Mouse (Mus musculus) gastrocnemius, postnatal 10 days (tissue): Measurements from ENCODE around the gene Scml4. TPM values are rescaled to one million over a fixed set of nuclear protein-coding genes. Genes with fewer than 3 reads are reported as not detected.

ENCODE experiments used
- DNase-seq: peaks from one replicate; pipeline ENCODE4 v3.0.0; 2021; ENCODE audit warnings: mixed read lengths
- long read RNA-seq, 2 experiments: library from polyadenylated mRNA; stranded (forward); transcript quantifications; one replicate each; pipeline ENCODE4 v2.0.0; 2021
- total RNA-seq, 2 experiments: library from RNA; stranded (reverse); gene quantifications; 2 replicates each; pipeline ENCODE4 v1.2.3; 2021

Gene Scml4
- total RNA-seq: 1 to 10 TPM; 3.3 to 3.8 TPM
- long read RNA-seq, experiment 1, full-length matches to known transcripts: 3 of 4 reads
- long read RNA-seq, experiment 1, partial matches to known transcripts: 1 of 4 reads
- long read RNA-seq, experiment 1, other reads (novel, unspliced or antisense): 0 of 4 reads
- long read RNA-seq, experiment 2, full-length matches to known transcripts: 2 of 2 reads
- long read RNA-seq, experiment 2, partial matches to known transcripts: 0 of 2 reads
- long read RNA-seq, experiment 2, other reads (novel, unspliced or antisense): 0 of 2 reads

DNA sequence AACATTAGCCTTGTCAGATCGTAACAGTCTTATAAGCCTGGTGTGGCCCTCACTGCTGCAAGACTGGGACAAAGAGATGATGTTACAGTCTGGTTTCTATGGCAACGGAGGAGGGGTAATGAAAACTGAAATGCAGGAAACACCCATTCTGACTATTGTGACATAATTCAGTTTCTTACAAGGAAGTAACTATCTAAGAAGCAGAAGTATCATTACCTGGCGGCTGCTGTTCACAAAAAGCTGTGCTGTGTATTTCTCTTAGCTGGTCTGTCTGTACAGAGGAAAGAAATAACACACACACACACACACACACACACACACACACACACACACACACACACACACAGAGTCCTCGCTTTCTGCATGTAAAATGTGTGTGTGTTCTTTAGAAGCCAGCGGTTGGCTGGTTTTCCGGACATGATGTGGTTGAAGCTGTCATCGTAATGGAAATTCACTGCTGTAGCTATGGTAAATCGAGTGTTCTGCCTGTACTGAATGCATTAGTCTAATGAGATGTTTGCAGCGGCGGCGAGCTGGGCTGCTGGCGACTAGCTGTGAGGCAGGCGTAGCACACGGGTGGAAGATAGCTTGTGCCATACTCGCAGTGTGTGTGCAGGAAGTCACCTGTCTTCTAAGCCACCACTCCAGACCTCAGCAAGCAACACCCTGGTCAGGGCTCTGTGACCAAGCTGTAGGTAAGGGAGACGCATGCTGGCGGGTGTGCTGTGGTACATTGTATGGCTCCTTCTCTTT lies at the start of gene Scml4:
Scml4 (plus strand) TSS at position 212 of the 753 bp plus-strand sequence.
- DNase-seq: no peak

- no peak for DNase-seq
Measured at GRCm38 (mm10) chr10:42825923-42826322, 34.2 kb upstream of the Scml4 start.

DNA sequence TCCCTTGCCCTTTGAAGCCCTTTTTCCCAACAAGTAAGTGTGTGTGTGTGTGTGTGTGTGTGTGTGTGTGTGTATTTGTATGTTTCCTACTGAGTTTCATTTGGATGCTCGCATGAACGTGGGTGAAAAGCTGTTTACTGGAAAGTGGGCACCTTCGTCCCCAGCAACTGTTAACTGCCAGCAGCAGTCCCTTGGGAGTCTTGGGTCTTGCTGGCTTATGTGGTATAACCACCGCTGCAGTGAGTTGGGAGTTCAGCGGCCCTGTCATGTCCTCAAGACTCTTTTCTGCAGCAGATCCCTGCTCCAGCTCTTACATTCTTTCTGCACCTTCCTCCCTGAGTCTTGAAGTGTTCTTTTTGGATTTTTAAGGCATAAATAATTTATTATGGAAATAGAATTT lies 33.0 kb upstream of the Scml4 start:
- no peak for DNase-seq

- no peak for DNase-seq
Measured at GRCm38 (mm10) chr10:42830007-42830406, 30.2 kb upstream of the Scml4 start.

- no peak for DNase-seq
Measured at GRCm38 (mm10) chr10:42830409-42830808, 29.8 kb upstream of the Scml4 start.

DNA sequence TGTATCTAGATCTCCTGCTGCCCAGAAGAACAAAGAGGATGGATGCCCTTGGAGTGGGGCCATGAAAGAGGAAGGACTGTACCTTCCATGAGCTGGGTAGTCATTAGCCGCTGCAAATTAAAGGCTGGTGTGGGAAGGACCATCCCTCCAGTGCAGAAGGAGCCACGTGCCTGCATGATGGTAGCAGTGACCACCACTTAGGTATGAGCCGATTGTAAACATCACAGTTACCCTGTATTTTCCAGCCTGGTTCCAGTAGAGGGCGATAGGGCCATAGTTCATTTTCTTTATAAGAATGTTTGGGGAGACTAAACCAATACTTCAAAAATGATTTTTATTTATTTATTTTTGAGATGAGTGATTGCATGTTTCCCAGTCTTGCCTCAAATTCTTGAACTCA lies 27.5 kb upstream of the Scml4 start:
- DNase-seq: no peak

DNA sequence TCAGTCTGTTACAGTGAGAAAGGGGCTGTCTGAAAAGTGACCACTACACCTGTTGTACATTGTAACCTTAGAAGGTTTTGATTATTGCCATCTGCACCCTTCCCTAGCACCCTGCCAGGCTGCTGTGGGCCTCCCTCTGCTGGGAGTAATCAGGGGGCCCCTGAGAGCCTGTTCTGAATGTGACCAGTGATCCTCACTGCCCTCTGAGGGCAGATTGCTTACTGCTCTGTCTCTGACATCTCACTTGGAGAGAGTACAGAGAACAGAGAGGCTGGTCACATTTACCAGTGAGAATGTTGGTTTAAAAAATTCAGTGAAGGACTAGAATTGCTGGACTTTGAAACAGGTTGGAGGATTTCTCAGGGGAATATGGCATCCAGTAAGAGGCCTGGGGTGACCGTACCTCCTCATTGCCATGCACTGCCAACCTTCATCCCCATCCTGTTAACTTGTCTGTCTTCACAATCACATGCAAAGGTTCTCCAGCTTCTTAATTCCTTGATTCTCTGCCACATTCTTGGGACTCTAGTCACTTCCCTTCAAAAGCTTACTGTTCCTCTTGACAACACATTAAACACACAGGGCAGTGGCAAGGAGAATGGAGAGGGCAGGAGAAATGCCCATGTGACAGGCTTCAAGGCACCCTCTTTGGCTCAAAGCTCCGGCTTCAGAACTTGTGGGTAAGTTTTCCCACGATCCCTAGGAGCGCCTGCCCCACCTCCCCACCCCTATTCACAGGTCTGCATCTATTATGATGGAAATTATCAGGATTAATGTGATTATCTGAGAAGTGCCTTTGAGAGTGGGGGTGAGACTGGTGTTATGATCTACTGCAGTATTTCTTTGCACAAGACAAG lies 26.1 kb upstream of the Scml4 start:
- no peak for DNase-seq

DNA sequence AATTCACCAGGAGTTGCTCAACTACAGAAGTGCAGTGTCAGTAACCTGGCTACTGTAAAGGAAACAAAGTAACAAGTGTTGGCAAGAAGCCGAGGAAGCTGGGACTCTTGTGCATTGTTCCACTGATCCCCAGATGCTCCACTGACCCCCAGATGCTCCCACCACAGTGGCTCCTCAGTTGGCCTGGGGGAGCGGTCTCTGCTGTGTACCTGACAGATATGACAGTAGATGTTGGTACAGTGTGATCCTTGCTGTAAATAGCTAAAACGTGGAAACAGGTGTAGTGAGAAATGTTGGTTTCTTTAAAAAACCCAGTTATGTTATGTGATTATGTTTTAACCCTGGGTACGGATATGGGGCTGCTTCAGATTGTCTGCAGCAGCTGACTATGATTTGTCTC lies 22.1 kb upstream of the Scml4 start:
- DNase-seq: no peak

- DNase-seq: no peak
Measured at GRCm38 (mm10) chr10:42838736-42839135, 21.4 kb upstream of the Scml4 start.

DNA sequence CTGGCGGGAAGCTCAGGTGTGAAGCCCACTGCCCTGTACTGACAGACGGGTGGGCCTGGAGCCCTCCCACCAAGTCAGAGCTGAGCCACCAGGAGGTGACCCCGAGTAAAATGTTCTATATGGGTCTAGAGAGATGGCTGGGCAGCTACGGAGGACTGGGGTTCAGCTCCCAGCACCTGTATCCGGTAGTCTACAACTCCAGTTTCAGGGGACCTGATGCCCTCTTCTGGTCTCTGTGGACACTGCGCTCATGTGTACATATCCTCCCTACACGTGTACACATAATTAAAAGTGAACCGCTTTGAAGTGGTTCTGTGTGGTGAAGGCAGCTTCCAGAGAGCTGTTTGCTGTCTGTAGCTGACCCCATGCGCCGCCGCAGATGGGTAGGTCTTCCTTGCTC lies 20.1 kb upstream of the Scml4 start:
- no peak for DNase-seq

- DNase-seq: peak; percentile 26
Measured at GRCm38 (mm10) chr10:42841531-42842195, 18.5 kb upstream of the Scml4 start.

DNA sequence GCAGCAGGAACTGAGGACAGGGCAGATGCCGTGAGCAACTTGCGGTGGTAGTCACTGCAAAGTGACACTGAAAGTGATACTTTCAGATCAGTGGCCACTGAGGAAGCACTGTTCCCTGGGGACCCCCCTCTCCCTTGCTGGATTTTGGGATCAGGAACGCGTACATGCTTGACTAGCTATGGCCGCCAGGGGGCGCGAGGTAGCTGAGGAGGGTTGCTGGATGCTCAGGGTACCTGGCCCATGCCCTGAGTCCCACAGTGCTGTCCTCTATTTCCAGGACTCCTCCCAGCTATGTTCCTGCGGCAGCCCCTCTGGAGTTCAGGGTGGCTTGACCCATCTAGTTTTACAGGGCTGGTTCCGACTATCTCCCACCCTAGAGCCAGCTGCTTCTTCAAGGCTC lies 17.8 kb upstream of the Scml4 start:
- peak; percentile 92 for DNase-seq

- DNase-seq: no peak
Measured at GRCm38 (mm10) chr10:42843416-42843815, 16.8 kb upstream of the Scml4 start.

- no peak for DNase-seq
Measured at GRCm38 (mm10) chr10:42845480-42845879, 14.7 kb upstream of the Scml4 start.

DNA sequence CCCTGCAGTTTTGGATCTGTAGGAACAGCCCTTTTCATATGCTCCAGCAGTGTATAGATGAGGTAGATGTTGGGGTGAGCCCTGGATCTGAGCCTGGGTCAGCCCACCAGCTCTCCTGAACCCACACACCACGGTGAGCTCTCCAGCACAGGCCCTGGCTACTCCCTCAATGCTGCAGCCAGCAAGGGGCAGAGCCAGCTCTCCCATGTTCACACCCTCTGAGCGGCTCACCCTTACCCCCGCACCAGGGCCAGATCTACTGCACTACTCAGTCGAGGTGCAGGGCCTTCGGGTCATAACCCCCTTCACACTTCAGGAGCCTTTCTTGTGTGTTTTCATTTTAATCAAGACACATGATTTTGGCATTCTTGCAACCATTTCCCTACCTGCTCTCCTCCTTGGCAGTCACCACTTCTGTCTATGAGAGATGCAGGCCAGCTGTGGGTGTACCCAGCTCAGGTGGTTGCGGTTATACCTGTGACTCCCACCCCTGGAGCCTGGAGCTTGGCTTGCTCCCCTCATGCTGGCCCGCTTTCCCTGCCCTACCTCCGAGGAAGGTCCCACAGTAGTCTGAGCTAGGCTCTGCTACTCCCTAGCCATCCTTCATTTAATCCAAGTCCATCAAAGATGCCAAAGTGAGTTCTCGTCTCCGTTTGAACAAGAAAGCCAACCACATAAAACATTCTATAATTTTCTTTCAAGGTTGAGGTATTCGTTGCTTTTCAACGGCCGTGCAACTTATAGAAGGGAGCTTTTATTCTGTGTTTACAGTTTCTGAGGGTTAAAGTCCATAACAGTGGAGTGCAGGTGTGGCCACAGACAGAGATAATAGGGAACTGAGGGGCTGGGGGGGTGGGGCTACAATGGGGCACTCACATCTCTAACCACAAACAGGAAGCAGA lies 11.7 kb upstream of the Scml4 start:
- no peak for DNase-seq

GRCm38 (mm10) chr10:42849081-42849400 lies 11.1 kb upstream of the Scml4 start:
- DNase-seq: no peak

GRCm38 (mm10) chr10:42854838-42855237 lies 5.3 kb upstream of the Scml4 start:
- DNase-seq: no peak

DNA sequence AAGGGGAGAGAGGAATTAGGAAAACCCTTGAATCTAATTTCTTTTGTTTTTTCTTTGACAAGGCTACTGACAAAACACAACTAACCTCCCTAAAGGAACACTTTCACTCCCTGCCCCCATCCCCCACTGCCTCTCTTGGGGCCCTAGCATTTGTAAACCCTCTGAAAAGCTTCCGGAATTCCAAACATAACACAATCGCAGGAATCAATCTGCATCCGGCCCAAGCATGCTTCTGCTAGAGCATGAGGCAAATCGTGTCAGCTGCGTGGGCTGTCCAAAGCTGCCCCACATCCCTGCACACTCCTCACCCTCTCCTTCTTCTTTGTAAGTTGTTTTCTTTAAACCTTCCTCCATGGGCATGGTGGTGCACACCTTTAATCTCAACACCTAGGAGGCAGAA lies 4.9 kb upstream of the Scml4 start:
- no peak for DNase-seq

DNA sequence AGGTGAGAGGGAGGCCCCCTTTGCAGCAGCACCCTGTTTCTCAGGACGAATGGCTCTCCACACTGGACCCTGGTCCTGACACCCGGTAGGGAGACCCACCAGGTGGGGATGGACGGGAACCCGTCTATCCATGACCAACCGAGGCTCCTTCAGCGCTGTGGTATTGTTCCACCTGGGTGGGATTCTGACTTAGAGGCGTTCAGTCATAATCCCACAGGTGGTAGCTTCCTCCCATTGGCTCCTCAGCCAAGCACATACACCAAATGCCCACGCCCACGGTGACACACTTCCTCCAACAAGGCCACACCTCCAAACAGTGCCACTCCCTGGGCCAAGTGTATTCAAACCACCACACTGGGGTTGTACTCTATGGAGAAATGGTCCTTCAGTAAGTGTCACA lies 3.6 kb upstream of the Scml4 start:
- DNase-seq: no peak

DNA sequence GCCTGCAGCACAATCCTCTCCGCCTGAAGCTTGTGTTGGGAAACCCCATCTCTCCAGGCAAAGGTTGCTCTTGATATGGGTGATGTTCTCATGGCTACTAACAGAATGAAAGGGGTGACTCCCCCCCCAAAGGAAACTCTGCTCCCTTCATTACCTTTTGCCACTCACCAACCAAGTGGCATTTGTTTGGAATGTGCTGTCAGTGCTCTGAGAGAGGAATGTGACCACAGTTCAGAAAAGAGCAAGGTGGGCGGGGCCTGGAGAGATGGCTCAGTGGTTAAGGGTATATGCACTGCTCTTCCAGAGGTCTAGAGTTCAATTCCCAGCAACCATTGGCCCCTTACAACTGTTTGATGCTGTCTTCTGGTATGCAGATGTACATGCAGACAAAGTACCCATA lies 3.1 kb upstream of the Scml4 start:
- DNase-seq: no peak

DNA sequence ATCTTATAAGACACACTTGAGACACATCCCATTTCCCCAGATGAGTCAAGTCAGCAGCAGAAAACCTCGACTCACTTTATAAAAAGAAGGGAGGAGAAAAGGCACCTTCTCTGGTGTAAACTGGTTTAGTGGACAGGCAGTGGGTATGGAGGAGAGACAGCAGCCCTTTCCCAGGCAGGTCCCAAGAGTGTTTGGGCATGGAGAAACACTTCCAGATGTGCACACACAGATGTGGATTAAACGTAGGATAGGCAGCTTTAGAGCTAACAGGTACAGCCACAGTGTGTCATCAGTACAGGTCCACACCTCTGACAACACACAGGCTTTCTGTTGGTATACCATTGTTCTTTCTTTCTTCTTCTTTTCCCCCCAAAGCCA lies 400 bp upstream of the Scml4 start:
- no peak for DNase-seq

GRCm38 (mm10) chr10:42861446-42861845 lies 1.3 kb downstream of the Scml4 start:
- DNase-seq: no peak
